Mouse (Mus musculus) left cerebral cortex, adult 2 months (tissue): ENCODE measurements around the gene Safb. TPM values are rescaled to one million over a fixed set of nuclear protein-coding genes. Genes with fewer than 3 reads are reported as not detected.

Experiments
- DNase-seq, 2 experiments: peaks; one replicate each; pipeline ENCODE4 v3.0.0; 2021 to 2022; ENCODE audit warnings: low spot score in 2 of 2, mixed read lengths in 1 of 2; ENCODE audit errors: extremely low spot score in 1 of 2
- H3K27ac ChIP-seq: fragments of 200-600 bp; 2 replicates; pipeline ENCODE4 v1.8.1; 2022
- H3K4me3 ChIP-seq: fragments of 200-600 bp; 2 replicates; pipeline ENCODE4 v1.8.1; 2022
- CTCF ChIP-seq: fragments of 200-600 bp; IDR thresholded peaks from 2 replicates; pipeline ENCODE4 v1.8.1; 2022; ENCODE audit warnings: antibody characterized with exemption, mild to moderate bottlenecking, moderate library complexity
- intact Hi-C: fragments of 180-260 bp; cut with DNase I; formaldehyde crosslinking; loops from one replicate; pipeline ENCODE4 v1.15.1; 2025
- total RNA-seq, 2 experiments: library from RNA; stranded (reverse); gene quantifications; 2 replicates each; pipeline ENCODE4 v1.2.3; 2021

Safb gene
- total RNA-seq, 2 experiments from 2014 or later: 160 to 168 TPM

DNA sequence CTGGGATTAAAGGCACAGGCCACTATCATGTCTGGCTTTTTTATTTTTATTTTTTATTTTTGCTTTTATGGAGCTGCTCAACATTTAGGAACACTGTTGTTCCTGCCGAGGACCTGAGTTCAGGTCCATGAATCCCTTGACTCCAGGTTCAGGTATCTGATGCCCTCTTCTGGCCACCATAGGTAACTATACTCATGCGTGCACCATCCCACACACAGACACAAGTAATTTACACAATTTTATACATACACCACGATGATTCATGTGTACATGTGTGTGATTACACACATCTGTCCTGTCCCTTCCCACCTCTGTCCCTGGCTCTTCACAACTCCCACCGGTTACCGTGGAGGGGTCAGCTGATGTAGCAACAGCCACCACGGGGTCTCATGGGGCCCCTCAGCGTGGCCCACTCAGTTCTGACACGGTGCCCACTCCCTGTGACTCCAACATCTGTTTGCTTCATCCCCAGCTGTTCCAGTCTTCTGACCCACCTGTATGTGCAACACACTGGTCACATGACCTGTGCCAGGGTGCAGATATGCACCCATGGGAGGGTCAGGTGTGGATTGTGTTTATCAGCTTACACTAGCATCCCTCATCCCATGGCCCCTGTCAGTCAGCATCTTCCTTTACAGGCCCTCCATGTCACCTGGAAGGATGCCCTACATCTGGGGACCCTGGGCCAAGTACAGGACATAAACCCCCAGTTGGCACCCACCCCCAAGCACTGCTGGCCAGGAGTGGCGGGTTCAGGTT lies 36.6 kb upstream of the Safb start:
- Histone ChIP-seq H3K4me3 (no peak overlapping the region), H3K27ac (no peak overlapping the region)
- intact Hi-C loops: no loop called here
- peak; percentile 50 for TF ChIP-seq CTCF
- DNase-seq: peak; percentile 6 to 8

DNA sequence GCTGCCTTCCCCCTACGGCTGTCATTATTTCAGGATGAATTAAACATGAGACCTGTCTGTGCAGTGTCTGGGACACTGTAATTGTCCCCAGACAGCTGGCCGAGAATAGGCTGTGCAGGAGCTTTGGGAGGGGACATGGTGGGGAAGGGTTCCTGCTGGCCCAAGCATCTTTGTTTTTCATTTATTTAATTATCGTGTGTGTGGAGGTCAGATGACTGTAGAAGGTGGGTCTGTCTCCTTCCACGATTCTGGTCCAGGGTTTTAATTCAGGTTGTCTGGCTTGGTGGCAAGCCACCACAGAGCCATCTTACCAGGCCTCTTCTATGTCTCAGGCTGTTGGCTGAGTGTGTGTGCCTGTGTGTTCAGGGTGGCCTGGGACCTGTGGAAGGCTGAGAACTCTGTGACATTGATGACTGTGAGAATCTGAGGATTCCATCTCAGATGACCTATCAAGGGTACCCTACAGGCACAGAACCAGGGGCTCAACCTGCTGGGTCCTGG lies 36.0 kb upstream of the Safb start:
- intact Hi-C loops: no loop called here
- no peak overlapping the region for H3K4me3 ChIP-seq
- no peak for TF ChIP-seq CTCF
- peak in 1 of 2 experiments; percentile 6 for DNase-seq
- no peak overlapping the region for H3K27ac ChIP-seq

DNA sequence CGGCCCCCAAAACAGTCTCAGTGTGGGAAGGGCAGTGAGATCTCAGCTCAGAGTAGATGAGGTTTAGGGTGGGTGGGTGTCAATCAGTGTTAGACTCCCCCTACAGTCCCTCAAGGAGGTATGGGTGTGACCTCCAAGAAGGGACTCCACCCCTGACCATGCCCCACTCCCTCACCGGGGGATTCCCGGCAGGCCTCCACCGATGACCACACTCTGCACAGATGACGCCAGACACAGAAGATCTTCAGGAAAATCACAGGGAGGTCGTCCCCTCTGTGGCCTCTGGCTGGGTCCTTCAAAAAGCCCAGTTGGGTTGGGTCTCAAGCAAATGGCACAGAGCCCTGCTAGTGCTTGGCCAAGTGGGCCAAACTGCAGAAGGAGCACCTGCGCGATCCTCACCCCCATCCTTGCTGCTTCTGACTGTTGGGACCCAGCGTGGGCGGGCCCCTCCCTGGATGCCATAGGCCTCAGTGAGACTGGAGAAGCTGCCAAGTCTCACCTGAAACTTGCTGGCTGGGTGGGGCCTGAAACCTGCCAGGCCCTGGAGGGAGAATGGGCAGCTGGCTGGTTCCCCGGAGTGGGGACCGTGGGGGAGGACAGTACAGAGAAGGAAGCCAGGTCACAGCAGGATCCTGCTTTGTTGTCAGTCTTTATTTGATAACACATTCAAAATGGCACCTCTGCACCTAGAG lies 33.7 kb upstream of the Safb start:
- no peak for DNase-seq
- no peak for TF ChIP-seq CTCF
- intact Hi-C loops: loop anchor here (5.0 kb wide), 1 partner anchor 74 kb away; the partner anchor contains the start of gene Ptprs

GRCm38 (mm10) chr17:56551841-56552581 lies 32.6 kb upstream of the Safb start:
- no peak overlapping the region for H3K4me3 ChIP-seq
- H3K27ac ChIP-seq: peak overlapping the region; percentile 64
- no peak for TF ChIP-seq CTCF
- intact Hi-C loops: loop anchor here (2.0 to 5.0 kb wide), 2 partner anchors 75 to 125 kb away; partner anchors contain the start of gene Ptprs
- DNase-seq: no peak

More for the DNA sequence above, 33.7 kb upstream of the Safb start:
- H3K4me3 ChIP-seq: no peak overlapping the region
- H3K27ac ChIP-seq: no peak overlapping the region; the same call in 1 of the 2 replicates

GRCm38 (mm10) chr17:56552781-56553363 lies 31.8 kb upstream of the Safb start:
- intact Hi-C loops: loop anchor here (2.0 to 5.0 kb wide), 2 partner anchors 76 to 126 kb away; partner anchors contain the start of gene Ptprs
- Histone ChIP-seq H3K4me3 (no peak overlapping the region), H3K27ac (peak overlapping the region; percentile 58; the same call in 1 of the 2 replicates)
- peak; percentile 72 to 86 for DNase-seq
- TF ChIP-seq CTCF: peak; percentile 100

DNA sequence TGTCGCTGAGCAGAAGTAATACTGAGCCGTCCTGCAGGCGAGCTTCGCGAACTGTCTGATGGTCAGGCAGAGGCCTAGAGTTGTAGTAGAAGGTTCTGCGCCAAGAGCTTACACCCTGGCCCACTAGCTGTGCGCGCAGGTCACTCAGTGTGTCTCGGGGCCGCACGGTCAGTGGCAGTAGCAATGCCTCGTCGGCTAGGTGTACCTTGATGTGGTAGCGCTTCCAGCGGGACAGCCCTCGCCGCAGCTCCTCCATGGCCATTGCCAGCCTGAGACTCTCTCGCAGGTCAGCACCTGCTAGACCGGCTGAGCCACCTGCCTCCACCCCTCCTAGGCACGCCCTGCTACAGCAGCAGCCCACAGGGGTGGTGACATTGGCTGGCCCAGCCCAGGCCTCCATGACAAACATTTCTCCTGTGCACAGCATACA lies 30.5 kb upstream of the Safb start, which contains the start of gene Gm20219:
Gene Gm20219 (minus strand): TSS at position 266 of the 430 bp plus-strand sequence.
- Histone ChIP-seq H3K27ac (no peak within 1 kb of the TSS), H3K4me3 (no peak within 1 kb of the TSS)
- intact Hi-C loops: loop anchor here (1.0 to 5.0 kb wide), 2 partner anchors 77 to 192 kb away; partner anchors contain the start of gene Ptprs
- TF ChIP-seq CTCF: no peak
- no peak for DNase-seq

- H3K4me3 ChIP-seq: no peak overlapping the region
- no peak overlapping the region for H3K27ac ChIP-seq
- TF ChIP-seq CTCF: peak; percentile 92
- DNase-seq: peak; percentile 68 to 70
- intact Hi-C loops: loop anchor here (2.0 to 5.0 kb wide), 2 partner anchors 151 to 202 kb away; no protein-coding TSS in a partner anchor
Observed at GRCm38 (mm10) chr17:56558448-56558847, 26.2 kb upstream of the Safb start.

GRCm38 (mm10) chr17:56559386-56559785 lies 25.2 kb upstream of the Safb start:
- TF ChIP-seq CTCF: no peak
- DNase-seq: no peak
- H3K27ac ChIP-seq: no peak overlapping the region
- no peak overlapping the region for H3K4me3 ChIP-seq
- intact Hi-C loops: loop anchor here (2.0 to 5.0 kb wide), 2 partner anchors 152 to 203 kb away; no protein-coding TSS in a partner anchor

- intact Hi-C loops: no loop called here
- TF ChIP-seq CTCF: no peak
- DNase-seq: no peak
- no peak overlapping the region for H3K27ac ChIP-seq
- H3K4me3 ChIP-seq: no peak overlapping the region
Observed at GRCm38 (mm10) chr17:56560131-56560530, 24.5 kb upstream of the Safb start.

- Histone ChIP-seq H3K27ac (no peak overlapping the region), H3K4me3 (no peak overlapping the region)
- no peak for DNase-seq
- intact Hi-C loops: no loop called here
- no peak for TF ChIP-seq CTCF
Observed at GRCm38 (mm10) chr17:56561866-56562265, 22.8 kb upstream of the Safb start.

- no peak for TF ChIP-seq CTCF
- DNase-seq: no peak
- H3K27ac ChIP-seq: no peak overlapping the region
- H3K4me3 ChIP-seq: no peak overlapping the region
- intact Hi-C loops: no loop called here
Observed at GRCm38 (mm10) chr17:56566293-56566692, 18.3 kb upstream of the Safb start.
